Mouse (Mus musculus): ENCODE results near the gene Slc22a15. TPM values are rescaled to one million over a fixed set of nuclear protein-coding genes. Genes with fewer than 3 reads are reported as not detected.

The Slc22a15 gene
- polyA plus RNA-seq, 1 experiment from 2014 or later: 6.2 TPM

DNA sequence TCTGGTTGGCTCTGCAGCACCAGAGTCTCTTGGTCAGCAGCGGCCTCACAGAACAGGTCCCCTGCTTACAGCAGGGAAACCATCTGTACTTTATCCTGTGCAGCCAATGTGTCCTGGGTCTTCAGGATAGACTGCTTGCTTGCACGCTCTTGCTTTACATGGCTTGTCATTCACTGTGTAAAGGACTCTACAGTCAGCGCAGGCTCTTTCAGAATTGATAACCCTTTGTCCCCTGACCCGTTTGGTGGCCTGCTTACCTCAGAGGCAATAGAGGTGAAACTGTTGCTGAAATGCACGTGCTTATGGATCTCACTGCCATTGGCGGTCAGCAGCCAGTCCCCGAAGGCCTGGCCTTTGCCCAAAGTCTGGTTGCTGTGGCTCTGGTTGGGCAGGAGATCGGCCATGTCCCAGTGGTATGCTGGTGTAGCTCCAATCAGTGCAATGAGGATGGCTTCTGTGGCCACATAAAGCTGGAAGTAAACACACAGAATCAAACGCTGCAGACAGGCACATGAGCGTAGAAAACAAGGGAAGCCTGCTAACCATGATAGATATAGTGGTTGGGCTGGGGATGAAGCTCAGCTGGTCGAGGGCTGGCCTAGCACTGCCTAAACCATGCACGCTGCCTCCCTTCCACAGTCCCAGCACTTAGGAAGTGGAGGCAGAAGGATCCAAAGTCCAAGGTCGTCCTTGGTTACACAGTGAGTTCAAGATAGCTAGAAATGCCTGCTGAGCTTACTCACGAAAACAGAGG, 9.0 kb downstream of the Slc22a15 start:
- peaks cover 16% of the 10 kb centered on the region for H3K36me3 ChIP-seq
- H3K27ac ChIP-seq: no peak overlapping the region
- 86% methylated on average over 14 of the region's 14 CpGs for WGBS
- H3K4me1 ChIP-seq: no peaks in the 10 kb centered on the region
- no peaks in the 10 kb centered on the region for H3K9me3 ChIP-seq
- H3K27me3 ChIP-seq: no peaks in the 10 kb centered on the region
- H3K4me2 ChIP-seq: no peak overlapping the region
- H3K4me3 ChIP-seq: no peak overlapping the region
- no peak overlapping the region for H3K9ac ChIP-seq
- ATAC-seq (ENCODE audit: insufficient number of reproducible peaks, low FRiP score, low TSS enrichment, low read depth): no peak

DNA sequence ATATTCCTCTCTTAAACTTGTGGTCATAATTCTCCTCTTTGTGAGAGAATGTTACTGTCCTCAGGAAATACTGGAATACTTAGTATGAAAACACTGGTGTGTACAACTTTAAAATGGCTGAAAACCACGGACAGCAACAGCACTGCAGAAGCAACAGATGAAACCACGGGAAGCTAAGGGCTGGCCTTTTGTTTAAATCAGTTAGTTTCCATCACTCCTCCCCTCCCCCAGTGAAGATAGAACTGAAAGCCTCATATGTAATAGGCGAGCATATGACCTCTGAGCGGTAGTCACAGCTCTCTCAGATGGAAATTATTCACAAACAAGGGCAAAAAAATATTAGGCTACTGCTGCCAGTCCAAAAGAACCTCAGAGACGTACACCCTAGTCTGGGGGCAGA, 10.0 kb downstream of the Slc22a15 start:
- Histone ChIP-seq H3K4me1 (no peaks in the 10 kb centered on the region), H3K4me2 (no peak overlapping the region), H3K27ac (no peak overlapping the region), H3K9me3 (no peaks in the 10 kb centered on the region), H3K4me3 (no peak overlapping the region), H3K27me3 (no peaks in the 10 kb centered on the region), H3K36me3 (peaks cover 23% of the 10 kb centered on the region), H3K9ac (no peak overlapping the region)
- 87% methylated on average over 5 of the region's 5 CpGs for WGBS
- no peak for ATAC-seq (ENCODE audit: insufficient number of reproducible peaks, low FRiP score, low TSS enrichment, low read depth)

DNA sequence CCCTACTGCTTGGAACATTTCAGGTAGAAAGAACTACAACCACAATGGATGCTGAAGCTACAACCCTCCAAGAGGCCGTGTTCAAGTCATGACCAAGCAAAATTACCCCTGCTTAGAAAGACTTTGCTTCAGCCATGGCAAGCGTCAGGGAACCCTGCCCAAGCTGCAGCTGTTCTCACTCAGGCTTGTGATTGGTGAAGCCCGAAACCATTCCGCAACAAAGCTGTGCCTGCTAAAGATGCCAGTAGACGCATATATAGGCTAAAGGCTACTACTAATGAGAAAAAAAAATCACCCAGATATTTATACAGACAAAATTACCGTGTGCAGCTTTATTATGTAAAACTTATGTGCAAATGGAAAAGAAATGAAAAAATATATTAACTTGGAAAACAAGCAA, 12.2 kb downstream of the Slc22a15 start:
- Histone ChIP-seq H3K9ac (no peak overlapping the region), H3K4me2 (no peak overlapping the region), H3K4me1 (no peaks in the 10 kb centered on the region), H3K27ac (no peak overlapping the region), H3K27me3 (no peaks in the 10 kb centered on the region), H3K9me3 (no peaks in the 10 kb centered on the region), H3K36me3 (peaks cover 29% of the 10 kb centered on the region), H3K4me3 (no peak overlapping the region)
- 62% methylated on average over 6 of the region's 6 CpGs for WGBS
- ATAC-seq (ENCODE audit: insufficient number of reproducible peaks, low FRiP score, low TSS enrichment, low read depth): no peak

DNA sequence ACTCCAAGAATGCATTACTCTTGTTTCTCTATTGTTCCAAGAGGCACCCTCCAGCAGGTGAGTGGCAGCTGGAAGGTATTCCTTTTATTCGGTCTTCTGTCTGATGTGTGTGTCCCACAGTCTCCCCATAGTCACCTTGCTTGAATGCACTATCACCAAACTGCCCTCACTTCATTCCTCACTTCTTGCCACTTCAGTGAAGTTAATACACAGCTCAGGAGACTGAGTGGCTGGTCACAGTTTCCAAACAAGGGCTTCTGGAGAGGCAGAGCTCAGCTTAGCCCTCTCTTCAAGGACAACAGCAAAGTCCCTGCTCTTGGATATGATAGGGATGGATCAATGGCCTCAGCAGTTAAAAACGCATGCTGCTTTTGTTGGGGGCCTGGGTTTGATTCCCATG, 17.2 kb downstream of the Slc22a15 start:
- no peak for ATAC-seq (ENCODE audit: insufficient number of reproducible peaks, low FRiP score, low TSS enrichment, low read depth)
- H3K4me3 ChIP-seq: no peak overlapping the region
- H3K27me3 ChIP-seq: no peaks in the 10 kb centered on the region
- no peak overlapping the region for H3K27ac ChIP-seq
- H3K9ac ChIP-seq: no peak overlapping the region
- H3K9me3 ChIP-seq: no peaks in the 10 kb centered on the region
- H3K36me3 ChIP-seq: peaks cover 13% of the 10 kb centered on the region; the same call in 1 of the 2 replicates
- H3K4me2 ChIP-seq: no peak overlapping the region
- 64% methylated on average over 2 of the region's 2 CpGs for WGBS
- H3K4me1 ChIP-seq: peaks cover 12% of the 10 kb centered on the region

DNA sequence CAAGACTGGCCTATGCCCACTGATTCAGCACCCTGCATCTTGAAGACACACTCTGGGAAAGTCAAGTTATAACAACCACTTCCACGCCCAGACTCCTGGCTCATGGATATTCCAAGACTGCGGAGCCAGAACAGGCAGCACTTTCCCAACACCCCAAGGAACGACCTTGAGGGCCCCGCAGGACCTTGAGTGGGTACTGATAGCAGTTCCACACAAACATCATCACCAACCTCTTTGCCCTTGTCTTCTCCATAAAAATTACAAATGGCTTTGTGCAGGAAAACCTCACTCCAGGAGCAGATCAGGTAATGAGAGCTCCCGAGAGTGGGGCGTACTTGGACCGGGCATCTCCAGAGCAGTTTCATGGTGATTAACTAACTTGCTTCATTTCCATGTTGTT, 19.5 kb downstream of the Slc22a15 start:
- H3K36me3 ChIP-seq: peaks cover 10% of the 10 kb centered on the region; the same call in 1 of the 2 replicates
- no peaks in the 10 kb centered on the region for H3K9me3 ChIP-seq
- H3K27me3 ChIP-seq: no peaks in the 10 kb centered on the region
- no peak overlapping the region for H3K27ac ChIP-seq
- no peak overlapping the region for H3K9ac ChIP-seq
- H3K4me1 ChIP-seq: peaks cover 18% of the 10 kb centered on the region
- ATAC-seq (ENCODE audit: insufficient number of reproducible peaks, low FRiP score, low TSS enrichment, low read depth): no peak
- no peak overlapping the region for H3K4me2 ChIP-seq
- 75% methylated on average over 7 of the region's 7 CpGs for WGBS
- no peak overlapping the region for H3K4me3 ChIP-seq

DNA sequence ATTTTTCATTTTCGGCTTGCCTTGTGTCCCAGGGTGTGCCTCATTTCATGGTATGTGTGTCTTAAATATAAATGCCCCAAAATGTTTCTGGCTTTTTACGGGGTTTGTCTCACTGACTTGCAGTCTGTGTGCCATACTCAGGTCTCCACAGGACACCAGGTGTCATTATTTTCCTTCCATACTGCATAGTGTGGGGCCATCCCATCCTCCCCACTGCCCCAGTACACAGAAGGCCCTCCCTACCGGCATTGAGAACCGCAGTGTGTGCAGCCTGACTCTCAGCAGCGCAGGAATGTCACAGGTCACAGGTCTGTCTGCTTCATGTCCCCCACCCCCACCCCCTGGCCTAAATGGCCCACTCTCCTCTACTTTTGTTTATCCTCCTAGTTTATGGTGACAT, 21.2 kb downstream of the Slc22a15 start:
- Histone ChIP-seq H3K9me3 (no peaks in the 10 kb centered on the region), H3K9ac (no peak overlapping the region), H3K27ac (no peak overlapping the region), H3K4me2 (no peak overlapping the region), H3K27me3 (no peaks in the 10 kb centered on the region), H3K4me1 (peaks cover 18% of the 10 kb centered on the region), H3K36me3 (0 out of 2 replicates have a peak, but pooled peaks cover under 1% of the 10 kb centered on the region), H3K4me3 (no peak overlapping the region)
- ATAC-seq (ENCODE audit: insufficient number of reproducible peaks, low FRiP score, low TSS enrichment, low read depth): no peak
- WGBS: 44% methylated on average over 5 of the region's 5 CpGs

DNA sequence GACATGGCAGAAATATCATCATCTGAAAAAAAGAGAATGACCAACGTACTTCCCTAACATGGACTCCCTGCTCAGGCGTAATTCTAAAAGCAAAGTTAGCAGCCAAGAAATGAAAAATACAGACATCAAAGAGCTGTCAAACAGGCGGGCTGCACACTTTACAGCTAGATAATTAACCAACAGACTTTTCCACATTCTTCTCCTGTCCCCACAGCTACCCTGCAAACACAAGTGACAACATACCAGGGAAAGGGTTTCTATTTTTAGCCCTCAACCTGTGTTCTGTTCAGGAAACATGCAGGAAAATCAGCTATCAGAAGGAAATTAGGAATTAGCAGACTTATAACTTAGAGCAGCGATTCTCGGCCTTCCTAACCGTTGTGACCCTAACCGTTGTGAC, 21.9 kb downstream of the Slc22a15 start:
- H3K36me3 ChIP-seq: no peaks in the 10 kb centered on the region
- no peaks in the 10 kb centered on the region for H3K9me3 ChIP-seq
- peaks cover 18% of the 10 kb centered on the region for H3K4me1 ChIP-seq
- no peak overlapping the region for H3K4me2 ChIP-seq
- ATAC-seq (ENCODE audit: insufficient number of reproducible peaks, low FRiP score, low TSS enrichment, low read depth): no peak
- H3K27ac ChIP-seq: no peak overlapping the region
- H3K4me3 ChIP-seq: no peak overlapping the region
- WGBS: 24% methylated on average over 7 of the region's 7 CpGs
- no peaks in the 10 kb centered on the region for H3K27me3 ChIP-seq
- H3K9ac ChIP-seq: no peak overlapping the region

DNA sequence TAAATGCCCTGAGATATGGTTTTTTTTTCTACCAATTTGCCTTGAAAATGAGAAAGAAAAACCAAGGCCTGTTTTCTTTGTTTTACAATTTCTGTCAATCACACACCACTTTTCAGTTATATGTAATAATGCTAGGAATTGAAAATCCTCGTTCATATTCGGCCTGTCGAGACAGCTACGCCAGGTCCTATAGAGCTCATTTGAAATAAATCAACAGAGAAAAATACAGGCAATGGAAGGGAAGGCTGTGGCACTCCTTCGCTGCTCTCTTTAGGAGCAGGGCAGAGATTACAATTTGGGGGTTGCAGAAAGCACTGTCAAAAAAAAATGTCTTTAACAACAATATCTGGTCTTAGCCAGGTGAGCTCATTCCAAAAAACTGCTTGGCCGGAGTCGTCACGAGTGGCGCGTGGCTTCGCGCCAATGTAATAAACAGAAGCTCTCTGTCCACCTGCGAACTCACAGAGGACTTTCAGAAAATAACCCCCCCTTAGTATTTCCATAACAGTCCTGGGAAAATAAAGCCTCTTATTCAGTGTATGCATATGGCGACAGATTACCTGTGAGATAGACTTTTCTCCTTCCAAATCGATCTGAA, 26.8 kb downstream of the Slc22a15 start:
- Histone ChIP-seq H3K9ac (no peak overlapping the region), H3K4me1 (peaks cover 10% of the 10 kb centered on the region; the same call in 1 of the 2 replicates), H3K27me3 (no peaks in the 10 kb centered on the region), H3K4me2 (no peak overlapping the region), H3K36me3 (no peaks in the 10 kb centered on the region; the same call in 1 of the 2 replicates), H3K9me3 (no peaks in the 10 kb centered on the region), H3K27ac (no peak overlapping the region), H3K4me3 (no peak overlapping the region)
- 76% methylated on average over 15 of the region's 15 CpGs for WGBS
- ATAC-seq (ENCODE audit: insufficient number of reproducible peaks, low FRiP score, low TSS enrichment, low read depth): no peak

DNA sequence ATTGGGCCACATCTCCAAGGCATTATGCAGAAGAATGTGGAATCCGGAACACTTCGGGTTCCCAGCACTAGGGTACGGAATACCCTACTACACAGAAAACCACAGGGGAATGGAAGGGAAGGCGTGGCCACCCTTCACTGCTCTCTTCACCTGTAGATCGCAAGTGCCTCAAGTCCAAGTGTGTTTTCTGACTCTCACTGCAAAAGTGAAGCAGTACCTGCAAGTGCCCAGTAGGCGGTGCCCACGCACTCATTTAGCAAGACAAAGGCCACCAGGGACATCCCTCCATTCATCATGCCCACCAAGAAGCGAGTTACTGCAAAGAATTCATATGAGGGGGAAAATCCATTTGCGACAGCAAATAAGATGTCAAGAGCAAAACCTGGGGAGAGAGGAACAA, 27.4 kb downstream of the Slc22a15 start:
- 33% methylated on average over 9 of the region's 9 CpGs for WGBS
- no peak overlapping the region for H3K27ac ChIP-seq
- no peak overlapping the region for H3K9ac ChIP-seq
- H3K4me1 ChIP-seq: 0 out of 2 replicates have a peak, but pooled peaks cover 4% of the 10 kb centered on the region
- H3K27me3 ChIP-seq: no peaks in the 10 kb centered on the region
- H3K9me3 ChIP-seq: no peaks in the 10 kb centered on the region
- no peaks in the 10 kb centered on the region; the same call in 1 of the 2 replicates for H3K36me3 ChIP-seq
- ATAC-seq (ENCODE audit: insufficient number of reproducible peaks, low FRiP score, low TSS enrichment, low read depth): no peak
- H3K4me2 ChIP-seq: no peak overlapping the region
- H3K4me3 ChIP-seq: no peak overlapping the region

DNA sequence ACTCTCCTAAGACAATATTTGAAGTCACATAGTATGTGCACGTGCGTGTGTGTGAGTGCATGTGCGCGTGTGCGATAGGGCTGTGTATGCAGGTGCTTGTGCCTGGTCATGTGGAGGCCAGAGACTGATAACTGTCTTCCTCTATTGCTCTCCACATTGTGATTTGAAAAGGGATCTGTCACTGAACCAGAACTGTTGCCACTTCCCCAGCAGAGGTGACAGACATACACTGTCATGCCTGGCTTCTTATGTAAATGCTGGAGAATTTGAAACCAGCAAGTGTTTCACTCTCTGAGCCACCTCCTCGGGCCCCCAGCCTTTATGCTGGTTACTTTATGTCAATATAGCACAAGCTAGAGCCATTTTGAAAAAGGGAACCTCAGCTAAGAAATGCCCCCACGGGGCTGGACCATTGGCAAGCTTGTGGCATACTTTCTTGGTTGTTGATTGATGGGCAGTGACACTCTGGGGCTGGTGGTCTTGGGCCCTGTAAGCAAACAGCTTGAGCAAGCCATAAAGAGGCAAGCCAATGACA, 28.8 kb downstream of the Slc22a15 start:
- no peaks in the 10 kb centered on the region for H3K4me1 ChIP-seq
- 79% methylated on average over 7 of the region's 7 CpGs for WGBS
- no peaks in the 10 kb centered on the region; the same call in 1 of the 2 replicates for H3K36me3 ChIP-seq
- no peak overlapping the region for H3K4me2 ChIP-seq
- H3K4me3 ChIP-seq: no peak overlapping the region
- no peaks in the 10 kb centered on the region for H3K27me3 ChIP-seq
- H3K9ac ChIP-seq: no peak overlapping the region
- ATAC-seq (ENCODE audit: insufficient number of reproducible peaks, low FRiP score, low TSS enrichment, low read depth): no peak
- no peaks in the 10 kb centered on the region for H3K9me3 ChIP-seq
- H3K27ac ChIP-seq: no peak overlapping the region

DNA sequence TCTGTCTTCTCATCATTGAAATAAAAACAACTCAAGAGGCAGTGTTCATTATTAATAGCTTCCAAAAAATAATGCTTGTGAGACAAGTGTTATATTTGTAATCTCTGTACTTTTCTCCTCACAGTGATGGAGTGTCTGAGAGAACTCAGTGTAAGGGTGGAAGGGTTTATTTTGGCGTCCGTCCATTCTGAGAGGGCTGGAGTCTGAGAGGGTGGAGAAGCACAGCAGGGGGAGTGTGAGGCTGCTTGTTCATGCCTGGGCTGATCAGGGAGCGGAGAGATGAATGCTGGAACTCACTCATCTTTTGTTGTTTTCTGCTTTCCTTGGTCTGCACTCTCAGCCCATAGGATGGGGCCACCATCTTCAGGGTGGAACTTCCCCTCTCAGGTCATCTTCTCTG, 38.7 kb downstream of the Slc22a15 start:
- 47% methylated on average over 3 of the region's 3 CpGs for WGBS
- Histone ChIP-seq H3K36me3 (0 out of 2 replicates have a peak, but pooled peaks cover 4% of the 10 kb centered on the region), H3K27me3 (no peaks in the 10 kb centered on the region), H3K9me3 (no peaks in the 10 kb centered on the region), H3K4me1 (peaks cover 9% of the 10 kb centered on the region; the same call in 1 of the 2 replicates), H3K4me2 (no peak overlapping the region), H3K27ac (no peak overlapping the region), H3K4me3 (no peak overlapping the region), H3K9ac (no peak overlapping the region)
- ATAC-seq (ENCODE audit: insufficient number of reproducible peaks, low FRiP score, low TSS enrichment, low read depth): no peak

DNA sequence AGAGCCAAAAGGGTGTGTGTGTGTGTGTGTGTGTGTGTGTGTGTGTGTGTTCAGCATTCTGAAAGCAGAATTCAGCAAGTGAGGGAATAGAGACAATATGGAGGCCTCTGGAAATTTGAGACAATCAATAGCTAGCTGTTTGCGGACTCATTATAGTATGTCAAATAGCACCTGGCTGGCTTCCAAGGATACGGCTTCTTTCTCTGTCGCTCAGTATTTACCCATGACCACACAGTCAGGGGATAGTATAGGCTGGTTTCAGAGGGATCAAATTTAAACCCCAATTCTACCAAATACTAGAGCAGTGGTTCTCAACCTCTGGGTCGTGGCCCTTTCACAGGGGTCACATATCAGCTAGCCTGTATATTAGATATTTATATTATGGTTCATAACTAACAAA, 39.2 kb downstream of the Slc22a15 start:
- Histone ChIP-seq H3K27ac (no peak overlapping the region), H3K9me3 (no peaks in the 10 kb centered on the region), H3K27me3 (no peaks in the 10 kb centered on the region), H3K36me3 (0 out of 2 replicates have a peak, but pooled peaks cover 4% of the 10 kb centered on the region), H3K4me1 (peaks cover 9% of the 10 kb centered on the region; the same call in 1 of the 2 replicates), H3K4me3 (no peak overlapping the region), H3K9ac (no peak overlapping the region), H3K4me2 (no peak overlapping the region)
- ATAC-seq (ENCODE audit: insufficient number of reproducible peaks, low FRiP score, low TSS enrichment, low read depth): no peak
- 63% methylated on average over 4 of the region's 4 CpGs for WGBS
